Mouse (Mus musculus): Measurements from ENCODE around the gene Ngf. TPM values are rescaled to one million over a fixed set of nuclear protein-coding genes. Genes with fewer than 3 reads are reported as not detected.

Ngf gene
- polyA plus RNA-seq, 1 experiment from 2014 or later: 7.0 TPM

DNA sequence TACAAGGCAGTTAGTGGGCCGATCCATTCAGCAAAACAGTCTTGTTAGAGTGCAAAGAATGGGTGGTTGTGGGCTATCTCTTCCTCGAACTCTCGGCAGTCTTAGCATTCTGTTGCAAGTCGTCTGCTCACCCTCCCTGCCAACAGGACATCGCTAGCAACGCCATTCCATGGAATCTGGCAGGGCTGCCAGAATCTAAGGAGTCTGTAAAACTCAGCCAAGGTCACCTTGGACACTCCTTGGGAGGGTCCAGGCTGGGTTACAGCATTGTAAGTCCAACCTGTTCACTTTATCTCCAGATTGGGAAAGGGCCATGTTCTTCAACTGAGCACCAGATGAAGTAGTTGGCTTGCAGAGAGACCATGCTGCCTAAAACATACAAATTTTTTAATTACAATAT lies 29.2 kb downstream of the Ngf start:
- 86% methylated on average over 6 of the region's 6 CpGs for WGBS
- no peaks in the 10 kb centered on the region for H3K27me3 ChIP-seq (replicated peaks; ENCODE audit: control insufficient read depth, insufficient read depth, low read length)
- no peaks in the 10 kb centered on the region for H3K9me3 ChIP-seq (ENCODE audit: control insufficient read depth, low read length)
- H3K36me3 ChIP-seq (ENCODE audit: control insufficient read depth, insufficient read depth, low read length): no peaks in the 10 kb centered on the region
- DNase-seq (ENCODE audit: low spot score) (no peak), ATAC-seq (ENCODE audit: low read depth) (no peak)
- H3K9ac ChIP-seq (ENCODE audit: low read depth, low read length): no peak overlapping the region
- no peak overlapping the region for H3K4me3 ChIP-seq (ENCODE audit: low read depth, low read length)
- H3K4me1 ChIP-seq (ENCODE audit: control insufficient read depth, insufficient read depth, low read length): peaks cover 15% of the 10 kb centered on the region
- H3K27ac ChIP-seq (replicated peaks; ENCODE audit: low read depth, low read length): no peak overlapping the region
- H3K4me2 ChIP-seq (ENCODE audit: low read depth, low read length): no peak overlapping the region

DNA sequence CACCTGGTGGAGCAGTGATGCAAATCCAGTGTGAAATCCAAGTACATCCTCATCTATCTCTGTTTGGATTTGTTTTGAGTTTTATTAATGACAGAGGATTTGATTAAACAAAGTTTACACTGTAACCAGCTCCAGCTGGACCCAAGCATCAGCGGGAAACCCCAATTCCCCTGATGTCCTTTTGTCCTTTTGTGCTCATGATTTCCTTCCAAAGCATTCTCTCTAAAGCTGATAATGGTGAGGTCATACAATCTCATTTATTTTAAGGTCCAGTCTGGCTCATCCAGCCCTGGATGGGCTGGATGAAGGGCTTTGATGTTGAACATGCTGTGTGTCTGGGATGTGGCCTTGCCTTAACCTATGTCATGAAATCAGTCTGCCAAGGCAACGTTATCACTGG lies 30.3 kb downstream of the Ngf start:
- H3K4me1 ChIP-seq (ENCODE audit: control insufficient read depth, insufficient read depth, low read length): peaks cover 11% of the 10 kb centered on the region
- H3K27ac ChIP-seq (replicated peaks; ENCODE audit: low read depth, low read length): no peak overlapping the region
- no peaks in the 10 kb centered on the region for H3K36me3 ChIP-seq (ENCODE audit: control insufficient read depth, insufficient read depth, low read length)
- ATAC-seq (ENCODE audit: low read depth) (no peak), DNase-seq (ENCODE audit: low spot score) (no peak)
- no peak overlapping the region for H3K4me3 ChIP-seq (ENCODE audit: low read depth, low read length)
- no peak overlapping the region for H3K9ac ChIP-seq (ENCODE audit: low read depth, low read length)
- no peaks in the 10 kb centered on the region for H3K9me3 ChIP-seq (ENCODE audit: control insufficient read depth, low read length)
- 67% methylated on average over 2 of the region's 2 CpGs for WGBS
- no peaks in the 10 kb centered on the region for H3K27me3 ChIP-seq (replicated peaks; ENCODE audit: control insufficient read depth, insufficient read depth, low read length)
- no peak overlapping the region for H3K4me2 ChIP-seq (ENCODE audit: low read depth, low read length)

DNA sequence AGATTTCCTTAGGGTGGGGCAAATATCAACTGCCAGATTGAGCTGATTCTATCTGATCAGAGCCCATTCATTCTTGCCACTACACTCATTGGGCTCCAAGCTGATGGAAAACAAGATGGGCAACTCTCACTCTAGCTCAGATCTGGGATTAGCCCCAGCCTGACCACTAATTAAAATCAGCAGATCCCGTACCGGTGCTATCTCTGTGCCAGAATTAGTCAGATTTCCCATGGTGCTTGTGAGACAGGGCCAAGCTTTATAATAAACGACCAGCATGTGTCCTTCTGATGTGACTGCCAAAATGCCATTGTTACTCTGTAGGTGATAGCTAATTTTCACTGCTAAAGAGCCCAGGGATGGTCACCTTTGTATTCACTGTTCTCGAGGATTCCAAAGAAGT lies 31.5 kb downstream of the Ngf start:
- Histone ChIP-seq H3K27ac (replicated peaks; ENCODE audit: low read depth, low read length) (no peak overlapping the region), H3K9ac (ENCODE audit: low read depth, low read length) (no peak overlapping the region), H3K4me2 (ENCODE audit: low read depth, low read length) (no peak overlapping the region), H3K36me3 (ENCODE audit: control insufficient read depth, insufficient read depth, low read length) (no peaks in the 10 kb centered on the region), H3K27me3 (replicated peaks; ENCODE audit: control insufficient read depth, insufficient read depth, low read length) (no peaks in the 10 kb centered on the region), H3K4me3 (ENCODE audit: low read depth, low read length) (no peak overlapping the region), H3K9me3 (ENCODE audit: control insufficient read depth, low read length) (no peaks in the 10 kb centered on the region), H3K4me1 (ENCODE audit: control insufficient read depth, insufficient read depth, low read length) (peaks cover 20% of the 10 kb centered on the region)
- no peak for DNase-seq (ENCODE audit: low spot score)
- no peak for ATAC-seq (ENCODE audit: low read depth)
- 73% methylated on average over 4 of the region's 4 CpGs for WGBS

DNA sequence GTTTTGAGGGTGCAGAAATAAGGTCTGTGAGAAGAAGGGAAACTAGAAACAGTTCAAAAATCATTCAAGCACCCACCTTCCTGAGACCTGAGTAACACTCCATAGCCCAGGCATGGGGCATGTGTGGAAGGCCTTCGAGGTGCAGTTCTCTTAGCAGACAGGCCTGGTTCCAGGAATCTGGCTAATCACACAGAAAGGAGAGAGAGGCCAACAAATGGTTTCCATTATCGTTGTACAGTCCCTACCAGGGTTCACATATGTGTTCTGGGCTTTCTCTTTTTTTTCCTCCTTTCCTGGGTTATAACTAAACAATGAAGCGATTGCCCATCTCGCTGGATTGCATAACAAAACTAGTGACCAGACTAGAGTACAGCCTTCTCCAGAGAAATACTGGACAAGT lies 35.4 kb downstream of the Ngf start:
- H3K27ac ChIP-seq (replicated peaks; ENCODE audit: low read depth, low read length): no peak overlapping the region; the same call in 1 of the 2 replicates
- peak; percentile 50 for DNase-seq (ENCODE audit: low spot score)

DNA sequence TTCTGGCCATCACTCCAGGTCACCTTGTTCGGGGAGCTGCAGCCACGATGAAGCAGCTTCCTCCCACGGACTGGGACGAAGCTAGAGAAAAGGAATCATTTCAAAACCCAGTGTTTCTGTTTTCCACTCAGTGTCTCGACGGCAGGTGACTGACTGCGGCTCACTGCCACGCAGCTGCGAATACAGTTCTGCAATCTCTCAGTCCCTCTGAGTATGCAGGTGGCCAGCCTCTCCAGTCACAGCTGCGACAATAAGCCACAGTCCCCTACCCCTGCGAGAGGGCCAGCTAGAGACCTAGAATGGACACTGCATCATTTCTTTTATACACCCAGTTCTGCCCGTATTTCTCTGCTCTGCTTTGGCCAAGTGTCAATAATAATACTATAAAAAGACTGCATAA lies 36.3 kb downstream of the Ngf start:
- 61% methylated on average over 12 of the region's 12 CpGs for WGBS
- H3K36me3 ChIP-seq (ENCODE audit: control insufficient read depth, insufficient read depth, low read length): no peaks in the 10 kb centered on the region
- H3K9ac ChIP-seq (ENCODE audit: low read depth, low read length): no peak overlapping the region
- no peak overlapping the region for H3K4me3 ChIP-seq (ENCODE audit: low read depth, low read length)
- no peak overlapping the region for H3K4me2 ChIP-seq (ENCODE audit: low read depth, low read length)
- ATAC-seq (ENCODE audit: low read depth): no peak
- DNase-seq (ENCODE audit: low spot score): no peak
- H3K4me1 ChIP-seq (ENCODE audit: control insufficient read depth, insufficient read depth, low read length): peaks cover 34% of the 10 kb centered on the region
- H3K27ac ChIP-seq (replicated peaks; ENCODE audit: low read depth, low read length): no peak overlapping the region
- H3K9me3 ChIP-seq (ENCODE audit: control insufficient read depth, low read length): no peaks in the 10 kb centered on the region
- H3K27me3 ChIP-seq (replicated peaks; ENCODE audit: control insufficient read depth, insufficient read depth, low read length): no peaks in the 10 kb centered on the region

More for the DNA sequence above, 35.4 kb downstream of the Ngf start:
- no peak overlapping the region for H3K4me2 ChIP-seq (ENCODE audit: low read depth, low read length)
- no peaks in the 10 kb centered on the region for H3K36me3 ChIP-seq (ENCODE audit: control insufficient read depth, insufficient read depth, low read length)
- H3K4me3 ChIP-seq (ENCODE audit: low read depth, low read length): no peak overlapping the region
- ATAC-seq (ENCODE audit: low read depth): no peak
- WGBS: 52% methylated on average over 4 of the region's 4 CpGs
- H3K9ac ChIP-seq (ENCODE audit: low read depth, low read length): no peak overlapping the region
- H3K27me3 ChIP-seq (replicated peaks; ENCODE audit: control insufficient read depth, insufficient read depth, low read length): no peaks in the 10 kb centered on the region
- no peaks in the 10 kb centered on the region for H3K9me3 ChIP-seq (ENCODE audit: control insufficient read depth, low read length)
- H3K4me1 ChIP-seq (ENCODE audit: control insufficient read depth, insufficient read depth, low read length): peaks cover 34% of the 10 kb centered on the region

- ATAC-seq (ENCODE audit: low read depth): peak; percentile 59
- 44% methylated on average over 8 of the region's 8 CpGs for WGBS
- no peak overlapping the region for H3K4me2 ChIP-seq (ENCODE audit: low read depth, low read length)
- no peaks in the 10 kb centered on the region for H3K9me3 ChIP-seq (ENCODE audit: control insufficient read depth, low read length)
- no peak overlapping the region for H3K4me3 ChIP-seq (ENCODE audit: low read depth, low read length)
- no peaks in the 10 kb centered on the region for H3K36me3 ChIP-seq (ENCODE audit: control insufficient read depth, insufficient read depth, low read length)
- peak; percentile 82 for DNase-seq (ENCODE audit: low spot score)
- H3K27ac ChIP-seq (replicated peaks; ENCODE audit: low read depth, low read length): peak overlapping the region; percentile 42; the same call in 1 of the 2 replicates
- H3K4me1 ChIP-seq (ENCODE audit: control insufficient read depth, insufficient read depth, low read length): peaks cover 34% of the 10 kb centered on the region
- no peak overlapping the region for H3K9ac ChIP-seq (ENCODE audit: low read depth, low read length)
- H3K27me3 ChIP-seq (replicated peaks; ENCODE audit: control insufficient read depth, insufficient read depth, low read length): no peaks in the 10 kb centered on the region
These were observed 38.0 kb downstream of the Ngf start for GRCm38 (mm10) chr3:102507666-102508260.

- Histone ChIP-seq H3K27ac (replicated peaks; ENCODE audit: low read depth, low read length) (0 out of 2 replicates have a peak overlapping the region, but pooled peaks have one; percentile 7), H3K4me3 (ENCODE audit: low read depth, low read length) (no peak overlapping the region), H3K9me3 (ENCODE audit: control insufficient read depth, low read length) (no peaks in the 10 kb centered on the region), H3K9ac (ENCODE audit: low read depth, low read length) (no peak overlapping the region), H3K4me1 (ENCODE audit: control insufficient read depth, insufficient read depth, low read length) (peaks cover 34% of the 10 kb centered on the region), H3K4me2 (ENCODE audit: low read depth, low read length) (no peak overlapping the region), H3K27me3 (replicated peaks; ENCODE audit: control insufficient read depth, insufficient read depth, low read length) (no peaks in the 10 kb centered on the region), H3K36me3 (ENCODE audit: control insufficient read depth, insufficient read depth, low read length) (no peaks in the 10 kb centered on the region)
- ATAC-seq (ENCODE audit: low read depth) (peak; percentile 38; the same call in 1 of the 2 replicates), DNase-seq (ENCODE audit: low spot score) (peak; percentile 50)
- 45% methylated on average over 9 of the region's 9 CpGs for WGBS
These were observed 38.7 kb downstream of the Ngf start for GRCm38 (mm10) chr3:102508455-102508854.

GRCm38 (mm10) chr3:102509601-102510000 lies 39.9 kb downstream of the Ngf start:
- no peaks in the 10 kb centered on the region for H3K27me3 ChIP-seq (replicated peaks; ENCODE audit: control insufficient read depth, insufficient read depth, low read length)
- peaks cover 34% of the 10 kb centered on the region for H3K4me1 ChIP-seq (ENCODE audit: control insufficient read depth, insufficient read depth, low read length)
- H3K4me2 ChIP-seq (ENCODE audit: low read depth, low read length): no peak overlapping the region
- no peak overlapping the region for H3K4me3 ChIP-seq (ENCODE audit: low read depth, low read length)
- H3K9me3 ChIP-seq (ENCODE audit: control insufficient read depth, low read length): no peaks in the 10 kb centered on the region
- no peak overlapping the region for H3K27ac ChIP-seq (replicated peaks; ENCODE audit: low read depth, low read length)
- no peak for ATAC-seq (ENCODE audit: low read depth)
- no peaks in the 10 kb centered on the region for H3K36me3 ChIP-seq (ENCODE audit: control insufficient read depth, insufficient read depth, low read length)
- no peak for DNase-seq (ENCODE audit: low spot score)
- no peak overlapping the region for H3K9ac ChIP-seq (ENCODE audit: low read depth, low read length)
- WGBS: 73% methylated on average over 3 of the region's 3 CpGs

GRCm38 (mm10) chr3:102516937-102517336 lies 47.2 kb downstream of the Ngf start:
- H3K4me3 ChIP-seq (ENCODE audit: low read depth, low read length): no peak overlapping the region
- ATAC-seq (ENCODE audit: low read depth) (no peak), DNase-seq (ENCODE audit: low spot score) (no peak)
- 81% methylated on average over 4 of the region's 4 CpGs for WGBS
- H3K27ac ChIP-seq (replicated peaks; ENCODE audit: low read depth, low read length): no peak overlapping the region
- no peaks in the 10 kb centered on the region for H3K27me3 ChIP-seq (replicated peaks; ENCODE audit: control insufficient read depth, insufficient read depth, low read length)
- no peak overlapping the region for H3K4me2 ChIP-seq (ENCODE audit: low read depth, low read length)
- 0 out of 2 replicates have a peak, but pooled peaks cover 4% of the 10 kb centered on the region for H3K4me1 ChIP-seq (ENCODE audit: control insufficient read depth, insufficient read depth, low read length)
- H3K36me3 ChIP-seq (ENCODE audit: control insufficient read depth, insufficient read depth, low read length): no peaks in the 10 kb centered on the region
- H3K9ac ChIP-seq (ENCODE audit: low read depth, low read length): no peak overlapping the region
- H3K9me3 ChIP-seq (ENCODE audit: control insufficient read depth, low read length): no peaks in the 10 kb centered on the region

Data from embryonic facial prominence, embryonic 14.5 days (tissue).